Mouse (Mus musculus) cerebellum, adult 9-10 months (tissue): Measurements from ENCODE around the gene Ppp2r5e.

Experiments used
- DNase-seq: peaks from one replicate; pipeline ENCODE4 v3.0.0; 2022

The Ppp2r5e gene

DNA sequence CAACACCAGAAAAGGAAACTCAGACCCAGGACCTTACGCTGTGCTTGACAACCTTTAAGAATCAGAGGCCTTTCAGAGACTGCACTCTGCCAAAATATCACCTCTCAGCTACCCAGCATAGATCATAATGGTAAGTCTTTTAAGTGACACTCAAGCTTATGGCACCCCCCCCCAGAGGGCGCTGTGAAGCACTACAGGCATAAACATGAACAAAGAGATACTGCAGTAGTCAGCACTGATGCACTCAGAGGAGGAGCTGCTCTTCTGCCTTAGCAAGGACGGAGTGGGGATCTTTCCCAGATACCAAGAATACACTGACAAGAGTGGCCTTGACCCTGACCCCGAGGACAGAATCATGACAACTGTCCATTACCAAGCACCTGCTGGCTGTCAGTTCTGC, 23.8 kb downstream of the Ppp2r5e start:
- no peak for DNase-seq

DNA sequence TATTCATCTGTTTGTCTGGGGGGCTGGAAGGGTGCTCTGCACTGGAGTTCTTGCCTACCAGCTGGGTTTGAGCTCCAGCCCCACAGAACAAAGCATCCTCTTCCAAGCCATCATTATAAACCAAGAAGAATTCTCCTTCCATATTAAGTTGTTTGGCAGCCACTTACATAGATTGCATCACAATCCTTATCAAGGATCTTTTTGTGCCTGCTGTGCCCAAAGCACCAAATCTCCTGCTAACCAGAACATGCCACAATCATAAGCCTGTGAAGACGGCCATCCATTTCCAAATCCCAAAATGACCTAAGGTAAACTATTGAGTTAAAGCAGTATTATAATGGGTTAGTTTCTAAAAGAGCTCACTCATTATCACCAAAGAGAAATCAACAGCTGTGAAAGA, 25.9 kb downstream of the Ppp2r5e start:
- DNase-seq = no peak

DNA sequence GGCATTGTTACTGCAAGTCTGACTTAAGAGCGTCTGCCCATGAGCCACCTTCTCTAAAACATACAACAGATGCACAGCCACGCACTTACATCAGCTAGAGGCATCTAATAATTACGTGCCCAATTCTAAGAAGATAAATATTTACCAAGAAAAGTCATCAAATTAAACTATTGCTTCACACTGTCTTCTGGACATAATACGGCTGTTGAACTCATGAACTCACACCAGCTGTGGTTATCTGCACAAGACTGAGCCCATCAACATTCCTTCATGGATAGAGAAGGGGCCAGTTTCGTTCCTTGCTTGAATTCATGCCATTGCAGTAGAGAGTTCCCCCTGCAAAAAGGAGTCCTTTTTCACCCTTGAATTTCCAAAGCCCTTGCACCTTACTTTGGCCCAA, 28.3 kb downstream of the Ppp2r5e start:
- DNase-seq = no peak

DNA sequence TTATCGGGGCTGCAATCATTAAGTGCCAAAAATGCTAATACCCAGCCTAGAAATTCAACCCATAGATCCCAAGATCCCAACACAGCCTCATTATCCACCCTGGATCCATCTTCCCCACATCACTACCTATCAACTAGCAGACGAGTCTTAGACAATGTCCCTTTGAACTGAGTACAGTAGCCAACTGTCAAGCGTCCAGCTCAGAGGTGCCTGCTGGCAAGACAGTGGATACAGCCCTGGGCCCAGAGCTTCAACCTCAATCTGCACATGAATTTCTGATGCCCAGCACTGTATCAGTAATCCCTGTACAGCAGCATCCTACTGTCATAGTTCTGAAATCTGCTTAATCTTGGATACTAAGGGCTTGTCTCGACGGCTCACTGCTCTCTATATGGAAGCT, 30.3 kb downstream of the Ppp2r5e start:
- no peak for DNase-seq

DNA sequence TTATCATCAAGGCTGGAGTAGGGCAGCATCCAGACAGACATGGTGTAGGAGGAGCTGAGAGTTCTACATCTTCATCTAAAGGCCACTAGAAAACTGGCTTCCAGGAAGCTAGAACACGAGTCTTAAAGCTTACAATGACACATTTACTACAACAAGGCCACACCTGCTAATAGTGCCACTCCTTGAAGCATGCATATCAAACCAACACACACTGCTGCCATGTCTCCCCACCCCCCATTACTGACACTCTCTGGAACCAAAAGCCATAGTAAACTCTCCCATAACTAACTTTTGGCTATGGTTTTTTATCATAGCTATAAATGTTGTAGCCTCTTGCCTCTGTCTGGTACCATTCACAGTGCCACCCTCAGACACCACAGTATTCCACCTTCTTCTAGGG, 31.5 kb downstream of the Ppp2r5e start:
- no peak for DNase-seq

DNA sequence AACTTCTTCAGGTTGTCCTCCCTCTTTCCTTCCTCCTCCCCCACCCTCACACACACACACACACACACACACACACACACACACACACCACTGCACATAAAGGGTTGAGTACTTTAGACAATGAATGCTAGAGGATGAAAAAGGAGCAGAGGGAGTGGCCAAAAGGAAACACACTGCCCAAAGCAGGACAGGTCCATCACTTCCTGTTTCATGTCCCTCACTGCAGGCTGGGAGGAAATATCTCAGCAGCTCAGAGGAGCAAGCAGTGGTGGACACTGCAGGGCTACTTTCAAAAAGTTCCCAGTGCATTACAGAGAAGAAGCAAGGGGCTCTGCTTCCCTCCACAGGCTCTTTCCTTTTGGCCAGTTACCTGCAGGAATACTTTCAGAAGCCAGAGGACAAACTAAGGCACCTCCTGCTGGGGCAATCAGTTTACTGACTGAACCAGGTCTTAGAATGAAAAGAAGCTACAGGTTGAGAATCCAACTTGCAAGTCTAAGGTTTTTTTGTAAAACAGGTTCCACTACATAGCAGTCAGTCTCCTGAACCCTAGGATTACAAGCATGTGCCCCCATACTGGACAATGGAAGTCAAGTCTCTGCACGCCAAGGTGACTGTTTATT, 32.9 kb downstream of the Ppp2r5e start:
- no peak for DNase-seq

DNA sequence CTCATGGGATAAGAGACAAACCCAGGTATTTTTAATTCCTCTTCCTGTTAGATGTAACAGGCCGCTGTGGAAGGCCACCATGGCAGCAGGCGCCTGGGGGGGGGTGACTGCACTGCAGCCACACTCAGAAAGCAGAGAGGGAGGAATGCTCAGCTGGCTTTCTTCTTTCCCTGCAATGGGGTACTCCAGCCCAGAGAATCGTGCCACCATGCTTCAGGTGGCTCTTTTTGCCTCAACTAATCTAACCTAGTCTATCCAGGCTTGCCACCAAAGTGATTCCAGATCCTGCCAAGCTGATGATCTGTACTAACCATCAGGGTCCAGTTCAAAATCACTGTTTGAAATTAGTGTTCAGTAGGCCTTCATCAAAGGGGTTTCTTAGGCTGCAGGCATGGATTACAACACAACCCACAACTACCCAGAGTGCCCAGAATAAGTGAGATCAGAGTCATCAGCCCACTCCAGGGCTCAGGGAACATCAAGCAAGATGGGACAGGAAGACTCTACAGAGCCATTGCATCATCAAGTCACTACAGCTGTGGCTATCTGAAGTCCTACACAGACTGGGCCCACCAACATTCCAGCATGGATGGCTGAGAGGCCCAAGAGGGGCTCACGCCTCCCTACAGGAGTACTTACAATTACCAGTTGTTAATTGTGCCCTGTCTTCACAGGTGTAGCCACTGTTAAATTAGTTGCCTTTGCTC, 35.2 kb downstream of the Ppp2r5e start:
- DNase-seq = no peak

DNA sequence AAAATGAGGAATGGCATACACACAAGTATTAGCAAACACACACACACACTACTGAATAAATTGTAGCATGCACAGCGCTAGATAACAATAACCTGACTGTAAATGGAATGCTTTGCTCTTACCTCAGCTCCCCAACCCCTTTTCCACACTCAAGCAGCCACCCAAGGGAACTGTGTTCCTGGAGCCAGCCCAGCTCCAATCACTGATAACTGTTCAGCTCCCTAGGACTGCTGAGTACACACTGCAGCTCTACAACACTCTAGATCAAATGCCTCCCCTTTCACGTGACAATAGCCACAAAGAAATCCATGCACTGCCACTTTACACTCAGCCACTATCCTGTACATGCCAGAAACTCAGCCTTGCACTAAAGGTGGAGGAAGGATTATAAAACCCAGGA, 36.8 kb downstream of the Ppp2r5e start:
- DNase-seq = no peak

DNA sequence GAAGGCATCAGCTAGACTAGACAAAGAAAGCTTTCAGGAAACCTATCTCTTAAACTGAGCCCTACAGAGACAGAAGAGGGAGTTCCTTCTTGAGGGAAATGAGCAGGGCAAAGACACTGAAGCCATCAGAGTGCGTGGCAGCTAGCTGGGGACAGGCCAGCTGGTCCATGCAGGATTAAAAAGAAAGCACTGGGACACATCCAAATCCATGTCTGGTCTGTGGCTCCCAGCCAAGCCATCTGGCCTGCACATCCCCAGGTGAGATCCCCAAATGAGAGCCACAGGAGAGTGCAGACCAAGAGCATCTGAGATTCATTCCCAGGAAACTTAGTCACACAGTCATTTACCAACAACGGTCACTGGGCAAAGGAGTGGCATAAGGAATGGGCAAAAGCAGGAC, 38.2 kb downstream of the Ppp2r5e start:
- DNase-seq = peak; percentile 98

DNA sequence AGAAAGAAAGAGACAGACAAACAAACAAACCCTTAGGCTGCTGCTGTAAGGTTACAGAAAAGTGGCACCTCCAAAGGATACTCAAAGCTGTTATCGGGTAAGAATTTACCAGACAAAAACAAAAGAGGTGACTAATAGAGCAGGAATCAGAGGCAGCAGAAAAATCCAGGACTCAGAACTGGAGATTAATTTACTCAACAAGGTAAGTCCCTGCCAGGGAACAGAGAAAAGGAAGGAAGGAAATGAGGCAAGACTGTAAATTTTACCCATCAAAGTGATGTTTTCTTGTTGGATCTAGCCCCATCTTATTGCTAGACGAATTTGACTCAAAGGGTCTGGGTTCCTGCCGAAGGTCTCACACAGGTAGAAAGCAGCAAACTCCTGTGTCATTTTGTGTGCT, 41.0 kb downstream of the Ppp2r5e start:
- no peak for DNase-seq

DNA sequence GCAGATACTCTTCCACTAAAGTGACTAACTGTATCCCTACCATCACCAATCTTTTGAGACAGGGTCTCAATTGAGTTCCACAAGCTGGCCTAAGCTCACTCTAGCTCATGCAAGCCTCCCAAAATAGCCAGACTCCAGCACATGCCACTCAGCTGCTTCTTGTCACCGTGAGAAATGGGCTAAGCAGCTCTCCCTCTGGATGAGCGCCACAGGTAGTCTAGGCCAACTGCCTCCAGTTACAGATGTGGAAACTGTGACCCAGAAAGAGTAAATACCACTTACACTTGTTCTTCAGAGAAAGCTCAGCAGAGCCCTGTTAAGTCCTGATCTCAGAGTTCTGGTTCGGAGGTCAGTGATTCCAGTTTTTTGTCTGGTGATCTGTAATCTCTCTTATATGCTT, 43.7 kb downstream of the Ppp2r5e start:
- DNase-seq = no peak

DNA sequence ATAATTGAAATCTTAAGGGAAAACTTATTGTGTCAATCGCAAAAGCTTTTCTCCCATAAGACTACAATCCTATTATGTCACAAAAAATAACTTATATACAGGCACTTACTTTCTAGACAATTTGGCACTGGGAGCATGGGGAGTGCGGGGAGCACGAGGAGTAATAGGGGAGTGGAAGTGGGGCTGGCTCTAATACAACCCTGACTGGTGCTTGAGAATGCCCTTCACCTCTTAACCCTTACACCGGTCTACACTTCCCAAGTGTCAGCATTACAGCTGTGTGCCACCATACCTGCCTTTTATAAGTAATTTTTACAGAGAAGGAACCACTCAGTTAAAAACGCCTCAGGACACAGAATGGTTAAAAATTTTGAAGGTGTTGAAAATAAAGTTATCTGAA, 44.4 kb downstream of the Ppp2r5e start:
- DNase-seq = no peak

DNA sequence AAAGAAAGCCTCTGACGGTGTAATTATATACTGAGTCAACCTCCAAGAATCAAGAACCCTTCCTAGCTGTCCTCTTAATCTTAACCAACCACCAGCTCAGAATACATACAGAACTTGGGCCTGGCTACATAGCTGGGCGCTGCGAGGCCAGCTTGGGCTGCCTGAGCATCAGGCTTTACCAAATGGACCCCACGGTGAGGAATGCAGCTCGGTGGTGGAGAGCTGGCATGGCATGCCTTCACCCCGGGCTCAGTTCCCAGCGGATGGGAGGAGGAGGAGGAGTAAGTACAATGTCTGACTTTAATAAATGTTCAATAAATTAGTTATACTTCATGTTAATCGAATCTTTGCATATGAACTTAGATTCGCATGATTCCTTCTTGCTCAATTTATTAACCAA, 47.0 kb downstream of the Ppp2r5e start:
- DNase-seq = peak; percentile 62

DNA sequence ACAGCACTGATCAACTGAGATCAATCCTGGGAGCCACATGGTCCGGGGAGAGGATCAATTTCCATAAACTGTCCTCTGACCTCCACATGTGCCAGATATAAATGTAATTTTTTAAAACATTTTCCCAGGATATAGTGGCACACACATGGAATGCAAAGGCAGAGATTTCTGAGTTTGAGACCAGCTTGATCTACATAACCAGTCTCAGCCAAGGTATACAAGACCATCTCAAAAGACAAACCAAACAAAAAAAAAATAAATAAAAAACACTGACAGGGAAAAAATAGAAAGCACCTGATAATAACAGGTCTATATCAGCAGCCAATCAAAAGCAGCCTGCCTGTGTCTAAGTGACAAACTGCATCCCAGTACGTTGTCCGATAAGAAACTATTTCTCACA, 48.9 kb downstream of the Ppp2r5e start:
- DNase-seq = no peak

DNA sequence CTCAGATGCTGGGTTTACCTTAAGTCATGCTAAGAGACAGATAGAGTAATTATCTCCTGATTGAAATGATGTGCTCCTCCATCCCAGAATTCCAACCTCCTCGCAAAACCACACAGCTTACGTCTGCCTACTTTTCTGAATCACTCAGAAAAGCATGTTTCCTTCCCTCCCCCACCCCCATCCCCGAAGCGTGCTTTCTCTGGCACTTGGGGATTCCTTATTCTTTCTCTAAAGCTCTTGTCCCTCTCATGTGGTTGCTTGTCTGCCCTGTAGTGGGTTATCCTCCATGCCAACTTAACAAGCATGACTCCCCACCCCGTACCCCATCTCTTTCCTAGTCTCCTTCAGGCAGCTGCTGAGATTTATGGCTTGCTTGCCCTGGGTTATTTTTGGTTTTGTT, 49.8 kb downstream of the Ppp2r5e start:
- DNase-seq = no peak

DNA sequence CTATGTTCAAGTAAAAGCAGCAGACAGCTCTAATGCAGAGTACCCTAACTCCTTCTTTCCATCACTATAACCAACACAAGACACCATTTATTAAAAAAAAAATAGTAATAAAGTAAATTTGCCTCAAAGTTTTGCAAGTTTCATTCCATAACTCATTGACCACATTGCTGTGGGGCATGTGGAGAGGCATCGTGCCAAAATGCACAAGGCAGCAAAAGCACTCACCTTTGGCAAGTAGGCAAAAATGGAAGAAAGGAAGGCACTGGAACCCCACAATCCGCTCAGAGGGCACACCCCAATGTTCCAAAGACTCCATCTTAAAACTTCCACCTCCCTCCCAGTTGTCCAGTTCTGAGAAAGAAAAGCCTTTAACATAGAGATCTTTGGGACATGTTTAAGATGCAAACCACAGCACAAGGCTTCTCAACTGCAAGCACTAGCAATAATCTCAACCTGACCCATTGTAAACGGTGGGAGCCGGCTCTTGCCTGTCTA, 50.6 kb downstream of the Ppp2r5e start:
- no peak for DNase-seq

DNA sequence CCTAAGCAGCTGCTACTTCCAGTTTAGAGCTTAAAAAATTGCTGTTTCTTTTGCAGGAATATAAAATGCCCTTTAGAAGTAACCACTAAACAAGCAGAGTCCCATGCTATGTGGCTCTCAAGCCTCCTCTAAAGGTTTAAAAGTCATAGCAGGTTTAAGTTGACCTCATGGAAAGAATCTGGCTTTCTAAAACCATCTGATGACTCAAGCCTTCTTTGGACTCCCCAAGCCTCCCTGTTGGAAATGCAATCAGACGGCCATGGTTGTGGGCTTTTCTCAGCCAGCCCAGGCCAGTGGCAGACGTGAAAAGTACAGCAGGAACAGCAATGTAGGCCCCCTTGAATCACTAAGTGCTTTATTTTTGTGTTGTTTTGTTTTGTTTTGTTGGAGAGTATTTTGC, 51.4 kb downstream of the Ppp2r5e start:
- DNase-seq = no peak

DNA sequence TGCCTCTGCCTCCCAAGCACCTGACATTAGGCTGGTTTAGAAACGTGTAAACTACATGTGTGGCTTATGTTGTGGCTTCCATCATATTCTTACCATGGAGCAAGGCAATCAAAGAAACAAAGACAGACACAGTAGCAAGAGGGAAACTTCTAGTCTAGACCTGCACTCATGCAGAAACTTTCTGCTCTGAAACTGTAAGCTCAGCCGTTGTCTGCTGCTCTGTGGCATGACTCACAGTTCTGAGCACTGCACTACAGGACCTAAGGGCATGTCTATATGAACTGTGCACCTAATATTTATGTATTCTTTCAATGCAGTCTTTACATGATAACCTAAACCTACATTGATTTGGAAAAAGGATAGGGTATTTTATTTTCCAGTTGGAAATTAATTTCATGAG, 51.8 kb downstream of the Ppp2r5e start:
- DNase-seq = no peak

DNA sequence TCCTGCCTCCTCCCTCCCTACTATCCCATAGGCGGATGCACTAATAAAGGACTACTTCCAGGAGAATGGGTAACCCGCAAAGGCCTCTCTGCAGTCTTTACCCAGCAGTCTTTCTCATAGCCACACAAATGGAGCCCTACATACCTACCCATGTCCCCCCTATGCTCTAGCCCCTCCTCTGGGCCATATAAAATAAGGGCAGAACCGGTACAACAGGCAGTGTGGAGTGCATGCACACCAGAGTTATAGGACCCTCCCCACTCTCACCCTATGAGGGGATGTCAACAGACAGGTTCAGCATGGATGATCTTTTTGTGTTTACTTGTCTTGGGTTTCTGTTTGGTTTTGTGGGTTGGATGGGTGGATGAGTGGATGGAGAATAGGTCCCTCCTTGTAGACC, 52.7 kb downstream of the Ppp2r5e start:
- no peak for DNase-seq

DNA sequence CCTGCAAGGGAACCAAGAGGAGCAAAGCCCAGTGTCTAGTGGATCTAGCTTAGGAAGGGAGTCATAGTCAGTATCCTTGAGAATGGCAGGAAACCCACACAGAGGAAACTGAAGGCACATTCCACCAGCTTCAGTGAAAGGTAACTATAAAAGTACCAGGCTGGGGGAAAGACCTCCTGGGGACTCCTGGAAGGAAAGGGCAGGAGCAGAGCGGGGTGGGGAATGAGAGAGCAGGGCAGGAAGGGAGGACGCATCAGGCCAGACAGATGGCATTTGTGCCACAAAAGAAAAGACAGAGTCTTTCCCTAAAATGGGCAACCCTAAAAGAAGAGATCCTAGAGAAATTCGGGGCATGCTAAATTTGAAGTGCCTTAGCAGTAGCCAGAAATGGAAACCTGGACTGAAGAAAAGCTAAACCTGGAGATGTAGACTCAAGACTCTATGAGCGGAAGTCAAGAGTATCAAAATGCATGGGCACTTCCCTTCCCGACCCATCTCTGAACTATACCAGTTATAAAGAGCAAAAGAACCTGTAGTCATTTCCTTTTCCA, 55.3 kb downstream of the Ppp2r5e start:
- DNase-seq = no peak

DNA sequence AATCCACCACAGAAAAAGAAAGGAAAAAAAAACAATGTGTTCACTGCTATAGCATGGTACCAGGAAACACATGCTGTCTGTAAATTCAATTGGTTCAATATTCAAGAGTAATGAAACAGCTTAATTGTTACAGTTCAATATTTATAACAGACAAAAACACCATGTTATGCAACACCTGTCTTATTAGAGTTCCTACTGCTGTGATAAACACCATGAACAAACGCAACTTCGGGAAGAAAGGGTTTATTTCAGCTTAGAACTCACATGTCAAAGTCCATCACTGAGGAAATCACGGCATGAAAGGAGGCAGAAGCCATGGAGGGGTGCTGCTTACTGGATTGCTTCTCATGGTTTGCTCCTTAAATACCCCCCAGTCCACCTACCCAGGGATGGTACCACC, 56.8 kb downstream of the Ppp2r5e start:
- no peak for DNase-seq

DNA sequence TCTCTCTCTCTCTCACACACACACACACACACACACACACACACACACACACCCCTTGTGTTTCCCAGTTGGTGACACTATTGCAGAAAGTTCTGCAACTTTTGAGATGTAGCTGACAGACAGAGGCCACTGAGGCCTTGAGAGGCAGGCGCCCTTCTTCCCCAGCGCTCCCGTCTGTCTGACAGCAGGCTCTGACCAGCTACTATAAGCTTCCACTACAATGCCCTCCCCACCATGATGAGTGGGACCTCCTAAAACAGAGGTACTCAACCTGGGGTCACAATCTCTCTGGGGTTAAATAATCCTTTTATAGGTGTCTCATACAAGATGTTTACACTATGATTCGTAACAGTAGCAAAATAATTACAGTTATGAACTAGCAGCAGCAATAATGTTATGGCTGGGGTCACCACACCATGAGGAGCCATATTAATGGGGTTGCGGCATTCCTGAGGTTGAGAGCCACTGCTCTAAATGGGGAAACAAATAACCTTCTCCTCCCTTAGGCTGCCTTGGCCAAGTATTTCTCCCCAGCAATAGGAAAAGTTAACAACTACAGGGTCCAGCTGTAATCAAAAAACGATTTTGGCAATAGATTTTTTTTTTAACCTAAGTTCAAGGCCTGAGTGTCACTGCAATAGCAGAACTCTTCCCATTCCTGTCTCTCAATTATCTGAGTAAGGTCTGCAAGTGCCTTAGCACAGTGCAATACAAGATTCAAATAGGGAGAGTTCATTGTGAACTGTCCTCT, 58.2 kb downstream of the Ppp2r5e start:
- no peak for DNase-seq

DNA sequence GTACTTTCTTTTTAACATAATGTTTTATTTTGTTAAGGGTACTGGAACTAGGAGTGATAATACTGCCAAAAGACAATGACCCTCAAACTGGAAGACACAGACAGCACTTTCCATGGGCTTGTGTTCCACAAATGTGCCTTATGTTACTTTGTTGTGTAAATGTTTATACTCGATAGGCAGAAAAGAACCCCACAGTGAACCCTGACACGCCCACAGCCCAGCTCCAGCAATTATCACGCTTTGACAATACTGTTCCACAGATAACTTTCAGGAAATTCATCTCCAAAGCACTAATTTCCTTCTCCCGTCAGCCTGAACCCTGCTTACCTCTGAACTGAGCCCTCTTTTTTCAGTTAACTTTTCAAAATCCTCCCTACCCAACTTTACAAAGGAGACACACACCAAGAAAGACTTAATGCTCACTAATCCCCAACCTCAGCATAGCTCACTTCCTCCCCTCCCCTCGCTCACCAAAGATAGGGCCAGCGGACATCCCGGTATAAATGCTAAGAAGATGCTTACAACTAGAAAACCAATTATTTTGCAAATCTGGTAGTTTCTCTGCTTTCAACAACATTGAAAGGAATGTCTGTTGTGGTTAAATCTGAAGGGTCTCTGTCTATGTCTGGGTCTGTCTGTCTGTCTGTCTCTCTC, 58.9 kb downstream of the Ppp2r5e start:
- DNase-seq = no peak
